Mouse (Mus musculus) heart, embryonic 13.5 days (tissue): ENCODE data around the gene Cela1. TPM values are rescaled to one million over a fixed set of nuclear protein-coding genes. Genes with fewer than 3 reads are reported as not detected.

Source experiments
- ATAC-seq: fragments of 200-750 bp; cut with Nextera tagmentation; 2 replicates; pipeline ENCODE4 v1.8.0; 2017; ENCODE audit warnings: moderate TSS enrichment; ENCODE audit not compliant: insufficient number of reproducible peaks, low FRiP score, low TSS enrichment; ENCODE audit errors: extremely low read depth
- H3K27ac ChIP-seq: fragments of 300-500 bp; sonication (generic); replicated peaks from 2 replicates; pipeline ENCODE4 v1.5.1; 2015; ENCODE audit warnings: moderate library complexity, mild to moderate bottlenecking, inconsistent platforms
- H3K27me3 ChIP-seq: fragments of 300-500 bp; sonication (generic); replicated peaks from 2 replicates; pipeline ENCODE4 v1.6.1; 2015; ENCODE audit warnings: mild to moderate bottlenecking, inconsistent platforms
- H3K36me3 ChIP-seq: fragments of 300-500 bp; sonication (generic); 2 replicates; pipeline ENCODE4 v1.6.1; 2015; ENCODE audit warnings: mild to moderate bottlenecking, inconsistent platforms
- H3K4me1 ChIP-seq: fragments of 300-500 bp; sonication (generic); 2 replicates; pipeline ENCODE4 v1.6.1; 2015; ENCODE audit warnings: inconsistent platforms
- H3K4me2 ChIP-seq: fragments of 300-500 bp; sonication (generic); 2 replicates; pipeline ENCODE4 v1.6.1; 2015; ENCODE audit warnings: inconsistent platforms, mild to moderate bottlenecking, moderate library complexity
- H3K4me3 ChIP-seq: fragments of 300-500 bp; sonication (generic); 2 replicates; pipeline ENCODE4 v1.5.1; 2015; ENCODE audit warnings: moderate library complexity, mild to moderate bottlenecking, inconsistent platforms
- H3K9ac ChIP-seq: fragments of 300-500 bp; sonication (generic); 2 replicates; pipeline ENCODE4 v1.6.1; 2015; ENCODE audit warnings: inconsistent platforms, mild to moderate bottlenecking, moderate library complexity
- H3K9me3 ChIP-seq: fragments of 300-500 bp; sonication (generic); 2 replicates; pipeline ENCODE4 v1.6.1; 2016; ENCODE audit warnings: inconsistent platforms
- WGBS: fragments of 180-500 bp; shearing (Covaris S2); methylation state at CpG from one replicate; pipeline ENCODE4 v1.1.7; 2015; ENCODE audit warnings: mixed read lengths; 5-methylcytosine and 5-hydroxymethylcytosine counted together
- polyA plus RNA-seq: library from polyadenylated mRNA; unstranded; fragments of >200 nt; fragmentation: Nextera tagmentation; extraction: Ambion mirVana; gene quantifications from 2 replicates; pipeline ENCODE4 v1.2.1, GENCODE M21; 2015

Gene Cela1
- polyA plus RNA-seq, 1 experiment from 2014 or later: 1.7 TPM

DNA sequence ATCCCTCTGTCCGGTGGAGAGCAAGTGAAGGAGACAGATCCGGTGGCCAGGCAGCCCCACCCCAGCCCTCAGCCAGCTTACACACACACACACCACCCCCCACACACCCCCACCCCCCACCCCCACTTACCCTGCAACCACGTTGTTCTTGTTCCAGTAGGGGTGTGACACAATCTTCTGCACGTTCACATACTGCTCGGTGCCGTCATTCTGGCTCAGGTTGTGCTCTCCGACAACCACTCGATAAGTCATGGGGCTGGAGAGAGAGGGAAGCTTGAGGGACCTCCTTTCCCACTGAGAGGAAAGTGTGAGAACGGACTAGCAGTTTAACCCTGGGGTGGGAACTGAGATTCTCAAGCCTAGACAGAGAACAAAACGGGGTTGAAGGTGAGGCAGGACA, 3.3 kb downstream of the Cela1 start:
- no peak for ATAC-seq
- no peak overlapping the region for H3K9ac ChIP-seq
- WGBS: 42% methylated on average over 10 of the region's 10 CpGs
- H3K4me3 ChIP-seq: no peak overlapping the region
- peaks cover 15% of the 10 kb centered on the region for H3K27me3 ChIP-seq
- H3K27ac ChIP-seq: no peak overlapping the region
- H3K4me1 ChIP-seq: peaks cover 21% of the 10 kb centered on the region
- H3K36me3 ChIP-seq: no peaks in the 10 kb centered on the region
- H3K4me2 ChIP-seq: peak overlapping the region; percentile 4; the same call in 1 of the 2 replicates
- no peaks in the 10 kb centered on the region for H3K9me3 ChIP-seq

DNA sequence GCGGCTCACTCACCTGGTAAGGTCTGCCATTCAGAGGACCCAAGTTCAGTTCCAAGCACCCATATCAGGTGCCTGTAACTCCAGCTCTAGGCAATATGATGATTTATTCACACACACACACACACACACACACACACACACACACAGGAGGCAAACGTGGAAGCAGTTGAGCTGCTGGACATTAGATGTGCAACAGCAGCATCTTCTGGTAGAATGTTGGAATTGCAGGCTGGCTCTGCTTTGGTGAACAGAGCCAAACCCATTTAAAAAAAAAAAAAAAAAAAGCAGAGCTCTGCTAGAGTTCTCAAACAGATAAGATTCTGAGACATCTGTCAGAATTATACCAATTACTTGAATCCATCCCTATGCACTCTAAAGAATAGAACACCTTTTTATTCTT, 4.7 kb downstream of the Cela1 start:
- no peak overlapping the region for H3K9ac ChIP-seq
- no peak overlapping the region for H3K27ac ChIP-seq
- no peaks in the 10 kb centered on the region for H3K9me3 ChIP-seq
- H3K27me3 ChIP-seq: peaks cover 15% of the 10 kb centered on the region
- peaks cover 21% of the 10 kb centered on the region for H3K4me1 ChIP-seq
- H3K4me2 ChIP-seq: no peak overlapping the region
- 40% methylated on average over 2 of the region's 2 CpGs for WGBS
- H3K36me3 ChIP-seq: no peaks in the 10 kb centered on the region
- no peak for ATAC-seq
- H3K4me3 ChIP-seq: no peak overlapping the region

DNA sequence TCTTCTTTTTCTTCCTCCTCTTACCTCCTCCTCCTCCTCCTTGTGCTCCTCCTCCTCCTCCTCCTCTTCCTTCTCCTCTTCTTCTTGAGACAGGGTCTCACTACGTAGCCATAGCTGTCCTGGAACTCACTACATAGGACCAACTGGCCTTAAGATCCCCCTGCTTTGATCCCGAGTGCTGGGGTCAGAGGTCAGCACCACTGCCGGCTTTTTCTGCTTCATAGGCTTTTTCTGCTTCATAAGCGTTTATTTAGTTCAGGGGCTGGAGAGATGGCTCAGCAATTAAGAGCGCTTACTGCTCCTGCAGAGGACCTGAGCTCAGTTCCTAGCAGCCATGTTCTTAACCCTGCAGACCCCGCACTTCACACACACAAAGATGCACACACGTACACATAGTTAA, 6.0 kb downstream of the Cela1 start:
- no peaks in the 10 kb centered on the region for H3K9me3 ChIP-seq
- no peak for ATAC-seq
- H3K4me1 ChIP-seq: peaks cover 12% of the 10 kb centered on the region; the same call in 1 of the 2 replicates
- H3K27ac ChIP-seq: no peak overlapping the region
- 58% methylated on average over 7 of the region's 7 CpGs for WGBS
- H3K4me2 ChIP-seq: no peak overlapping the region
- H3K9ac ChIP-seq: no peak overlapping the region
- H3K36me3 ChIP-seq: no peaks in the 10 kb centered on the region
- H3K4me3 ChIP-seq: no peak overlapping the region
- H3K27me3 ChIP-seq: peaks cover 15% of the 10 kb centered on the region

GRCm38 (mm10) chr15:100680381-100680780, 7.3 kb downstream of the Cela1 start:
- ATAC-seq: no peak
- peaks cover 10% of the 10 kb centered on the region for H3K27me3 ChIP-seq
- H3K9me3 ChIP-seq: no peaks in the 10 kb centered on the region
- H3K27ac ChIP-seq: no peak overlapping the region
- H3K4me2 ChIP-seq: no peak overlapping the region
- H3K4me3 ChIP-seq: no peak overlapping the region
- peaks cover 10% of the 10 kb centered on the region; the same call in 1 of the 2 replicates for H3K4me1 ChIP-seq
- H3K36me3 ChIP-seq: no peaks in the 10 kb centered on the region
- WGBS: 41% methylated on average over 3 of the region's 3 CpGs
- H3K9ac ChIP-seq: no peak overlapping the region

DNA sequence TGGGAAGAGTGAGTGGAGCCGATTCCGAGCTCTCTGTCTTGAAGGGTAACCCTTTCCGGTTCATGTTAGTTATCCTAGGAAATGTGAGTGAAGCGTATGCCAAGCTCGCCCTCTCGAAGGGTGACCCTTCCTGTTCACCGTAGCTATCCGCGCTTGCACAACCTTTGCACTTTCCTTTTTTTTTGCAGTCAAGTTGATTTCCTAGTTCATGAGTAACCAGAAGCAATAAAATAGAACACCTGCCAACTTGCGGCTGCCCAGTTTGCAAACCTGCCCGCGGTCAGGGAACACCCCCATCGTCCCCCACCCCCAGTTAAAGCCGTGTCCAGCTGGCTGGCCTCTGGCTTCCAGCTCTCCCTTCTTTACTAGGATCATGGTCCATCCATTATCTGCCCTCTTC, 8.7 kb downstream of the Cela1 start:
- Histone ChIP-seq H3K27ac (no peak overlapping the region), H3K9ac (no peak overlapping the region), H3K4me3 (no peak overlapping the region), H3K4me1 (peaks cover 12% of the 10 kb centered on the region), H3K27me3 (no peaks in the 10 kb centered on the region), H3K4me2 (no peak overlapping the region), H3K9me3 (no peaks in the 10 kb centered on the region), H3K36me3 (no peaks in the 10 kb centered on the region)
- 84% methylated on average over 14 of the region's 14 CpGs for whole genome bisulfite sequencing
- no peak for ATAC-seq

- Histone ChIP-seq H3K27ac (no peak overlapping the region), H3K27me3 (no peaks in the 10 kb centered on the region), H3K9ac (no peak overlapping the region), H3K4me2 (no peak overlapping the region), H3K9me3 (no peaks in the 10 kb centered on the region), H3K36me3 (no peaks in the 10 kb centered on the region), H3K4me3 (no peak overlapping the region), H3K4me1 (peaks cover 17% of the 10 kb centered on the region)
- ATAC-seq: no peak
- 77% methylated on average over 12 of the region's 12 CpGs for WGBS
Measured at GRCm38 (mm10) chr15:100678581-100678980, 9.1 kb downstream of the Cela1 start.

DNA sequence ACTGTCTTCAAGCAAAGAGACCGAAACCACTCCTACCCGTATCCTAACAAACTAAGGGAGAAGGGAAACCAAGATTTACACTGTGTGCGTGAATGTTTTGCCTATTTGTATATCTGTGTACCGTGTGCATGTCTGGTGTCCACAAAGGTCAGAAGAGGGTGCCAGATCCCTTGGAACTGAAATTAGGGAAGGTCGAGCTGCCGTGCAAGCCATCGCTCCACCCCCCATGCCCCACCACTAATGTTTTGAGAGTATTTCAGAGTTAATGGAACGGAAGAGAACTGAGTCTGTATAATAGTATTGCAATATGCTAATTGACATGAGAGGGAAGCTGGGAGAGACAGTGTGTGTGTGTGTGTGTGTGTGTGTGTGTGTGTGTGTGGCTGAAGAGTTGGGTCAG, 10.0 kb downstream of the Cela1 start:
- 87% methylated on average over 8 of the region's 8 CpGs for WGBS
- ATAC-seq: no peak
- Histone ChIP-seq H3K27me3 (no peaks in the 10 kb centered on the region), H3K4me1 (peaks cover 22% of the 10 kb centered on the region), H3K9me3 (no peaks in the 10 kb centered on the region), H3K27ac (no peak overlapping the region), H3K9ac (no peak overlapping the region), H3K4me3 (no peak overlapping the region), H3K36me3 (no peaks in the 10 kb centered on the region), H3K4me2 (no peak overlapping the region)

- H3K36me3 ChIP-seq: no peaks in the 10 kb centered on the region
- no peak for ATAC-seq
- WGBS: 64% methylated on average over 1 of the region's 1 CpGs
- no peaks in the 10 kb centered on the region for H3K9me3 ChIP-seq
- no peak overlapping the region for H3K9ac ChIP-seq
- peaks cover 22% of the 10 kb centered on the region for H3K4me1 ChIP-seq
- H3K4me3 ChIP-seq: no peak overlapping the region
- no peak overlapping the region for H3K4me2 ChIP-seq
- no peaks in the 10 kb centered on the region for H3K27me3 ChIP-seq
- no peak overlapping the region for H3K27ac ChIP-seq
Measured at GRCm38 (mm10) chr15:100676521-100676920, 11.2 kb downstream of the Cela1 start.

DNA sequence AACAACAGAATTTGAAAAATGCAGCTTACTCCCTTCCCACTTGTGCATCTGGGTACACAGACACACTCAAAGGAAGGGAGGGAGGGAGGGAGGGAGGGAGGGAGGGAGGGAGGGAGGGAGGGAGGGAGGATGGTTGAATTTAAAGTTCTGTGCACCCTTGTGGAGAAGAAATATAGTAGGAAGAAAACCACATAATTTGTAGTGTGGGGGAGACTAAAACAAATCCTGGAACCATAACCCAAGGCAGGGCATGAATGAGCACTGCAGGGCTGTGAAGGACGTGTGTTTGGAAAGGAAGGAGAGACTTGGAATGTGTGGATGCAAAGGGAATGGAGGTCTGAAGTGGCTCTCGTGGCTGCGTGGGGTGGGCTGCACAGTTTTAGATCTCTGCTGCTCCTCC, 12.2 kb downstream of the Cela1 start:
- no peak overlapping the region for H3K27ac ChIP-seq
- H3K4me1 ChIP-seq: peaks cover 22% of the 10 kb centered on the region
- ATAC-seq: no peak
- H3K4me2 ChIP-seq: no peak overlapping the region
- H3K9me3 ChIP-seq: no peaks in the 10 kb centered on the region
- no peaks in the 10 kb centered on the region for H3K36me3 ChIP-seq
- H3K9ac ChIP-seq: no peak overlapping the region
- no peak overlapping the region for H3K4me3 ChIP-seq
- no peaks in the 10 kb centered on the region for H3K27me3 ChIP-seq
- 45% methylated on average over 3 of the region's 3 CpGs for WGBS

DNA sequence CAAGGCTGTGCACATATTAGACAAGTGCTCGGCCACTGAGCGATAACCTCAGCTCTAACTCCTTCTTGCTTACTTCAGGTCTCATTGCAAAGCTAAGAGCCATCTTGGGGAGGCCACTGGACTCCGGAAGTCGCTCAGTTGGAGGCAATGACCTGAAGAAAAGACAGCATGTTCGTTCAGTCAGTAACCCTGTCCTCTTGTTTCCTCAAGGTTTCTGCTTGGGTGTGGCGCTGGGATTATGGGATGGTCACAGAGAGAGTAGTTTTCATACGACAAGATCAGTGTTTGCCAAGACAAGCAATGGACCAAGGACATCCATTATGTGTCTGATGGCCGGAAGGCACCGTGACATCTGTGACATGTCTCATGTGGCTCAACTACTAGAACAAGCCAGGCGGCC, 13.2 kb downstream of the Cela1 start:
- Histone ChIP-seq H3K36me3 (no peaks in the 10 kb centered on the region), H3K4me2 (no peak overlapping the region), H3K9me3 (no peaks in the 10 kb centered on the region), H3K4me1 (peaks cover 22% of the 10 kb centered on the region), H3K4me3 (no peak overlapping the region), H3K27me3 (no peaks in the 10 kb centered on the region), H3K9ac (no peak overlapping the region), H3K27ac (peak overlapping the region; percentile 55)
- 87% methylated on average over 10 of the region's 10 CpGs for WGBS
- ATAC-seq: no peak

DNA sequence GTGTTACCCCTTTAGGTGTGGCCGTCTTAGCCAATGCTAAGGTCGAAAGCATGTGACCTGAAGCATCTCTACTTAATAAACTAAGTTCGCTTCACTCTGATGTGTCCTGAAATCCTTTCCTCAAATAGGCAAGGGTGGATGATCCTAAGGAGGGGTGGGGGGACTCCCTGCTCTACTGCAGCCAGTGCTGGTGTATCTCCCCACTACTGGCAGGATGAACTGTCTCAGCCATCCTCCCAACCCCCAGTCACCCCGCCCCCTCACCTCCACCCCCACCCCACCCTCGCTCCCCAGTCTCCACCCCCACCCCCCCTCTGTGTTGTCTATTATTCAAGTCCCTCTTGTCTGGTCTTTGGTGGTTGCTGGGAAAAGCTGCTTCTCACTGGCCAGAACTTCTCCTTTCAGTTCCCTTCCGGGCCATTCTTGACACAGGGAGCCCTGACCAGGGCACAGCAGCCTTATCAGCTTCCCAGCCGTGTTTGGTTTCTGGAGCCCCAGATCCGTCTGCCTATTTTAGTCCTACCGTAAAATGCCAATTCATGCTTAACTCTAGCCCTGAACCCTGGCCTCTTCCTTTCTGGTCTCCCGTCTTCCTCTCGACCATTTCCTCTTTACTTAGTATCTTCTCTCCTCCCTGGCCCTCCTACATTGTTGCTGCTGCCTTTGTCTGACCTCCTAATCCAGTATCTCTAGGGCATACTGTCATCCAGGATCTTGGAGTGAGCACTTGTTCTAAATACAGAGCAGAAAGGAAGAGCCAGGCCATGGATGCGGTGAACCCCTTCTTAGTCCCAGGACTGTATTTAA, 13.9 kb downstream of the Cela1 start:
- WGBS: 19% methylated on average over 12 of the region's 12 CpGs
- no peak for ATAC-seq
- H3K9ac ChIP-seq: peak overlapping the region; percentile 29; the same call in 1 of the 2 replicates

GRCm38 (mm10) chr15:100670833-100671232, 16.9 kb downstream of the Cela1 start:
- Histone ChIP-seq H3K9ac (no peak overlapping the region), H3K4me3 (no peak overlapping the region), H3K9me3 (no peaks in the 10 kb centered on the region), H3K4me1 (peaks cover 44% of the 10 kb centered on the region), H3K27ac (no peak overlapping the region), H3K36me3 (no peaks in the 10 kb centered on the region), H3K27me3 (no peaks in the 10 kb centered on the region), H3K4me2 (no peak overlapping the region)
- 72% methylated on average over 5 of the region's 5 CpGs for WGBS
- ATAC-seq: no peak

More for the DNA sequence above, 13.9 kb downstream of the Cela1 start:
- H3K36me3 ChIP-seq: no peaks in the 10 kb centered on the region
- peak overlapping the region; percentile 27 for H3K4me2 ChIP-seq
- no peaks in the 10 kb centered on the region for H3K9me3 ChIP-seq
- H3K27me3 ChIP-seq: no peaks in the 10 kb centered on the region
- no peak overlapping the region for H3K4me3 ChIP-seq
- H3K27ac ChIP-seq: peak overlapping the region; percentile 55
- peaks cover 22% of the 10 kb centered on the region for H3K4me1 ChIP-seq
